Comparison of ENCODE assay signal across 8 mouse cellular contexts in the genomic region with DNA sequence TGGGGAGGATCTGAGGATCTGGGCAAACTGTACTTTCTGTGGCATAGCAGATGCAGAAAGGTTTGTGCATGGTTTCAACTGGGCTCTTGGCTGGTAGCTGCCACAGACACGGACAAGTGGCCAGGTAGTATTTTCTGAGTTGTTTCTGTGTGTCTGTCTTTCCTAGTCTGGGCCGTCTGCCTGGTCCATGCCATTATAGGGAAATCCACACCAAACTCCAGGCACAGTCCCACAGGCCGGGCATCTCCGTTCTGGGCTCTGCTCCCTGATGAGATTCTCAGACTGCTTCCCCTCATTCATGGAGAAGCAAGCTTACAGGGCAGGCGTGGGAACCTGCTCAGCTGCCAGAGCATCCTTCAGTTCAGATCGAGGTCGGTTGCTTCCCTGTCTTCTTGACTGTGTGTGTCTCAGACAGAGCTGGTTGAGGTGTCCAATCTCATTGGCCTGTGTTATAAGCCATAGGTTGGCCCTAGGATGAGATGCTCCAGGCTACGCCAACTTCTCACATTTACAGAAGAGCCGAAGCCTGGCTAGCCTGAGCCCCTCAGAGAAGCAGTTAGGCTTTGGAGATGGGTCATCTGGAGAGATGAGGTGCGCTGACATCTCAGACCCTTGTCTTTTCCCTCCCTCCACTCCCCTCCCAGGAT. TPM values are rescaled to one million over a fixed set of nuclear protein-coding genes. Genes with fewer than 3 reads are reported as not detected.
A peak's percentile ranks its signal among the peaks of the same experiment; 100 is the strongest.
DNase-seq lines count a peak whose midpoint lies in the region; TF ChIP-seq lines count a peak whose summit lies in the region.

A gene (plus strand): TSS at position 51 of the 647 bp plus-strand sequence.

- no peak within 1 kb of the TSS for H3K27ac ChIP-seq in bone marrow macrophage, adult 2 months (ENCODE audit: insufficient read depth, low read depth, low read length)
- H3K27ac ChIP-seq in heart, adult 2 months, result peak within 1 kb of the TSS; percentile 90

- DNase-seq in layer of hippocampus, adult 8-10 months (ENCODE audit: low spot score in 2 of 2), result no peak
- no peak for DNase-seq in layer of hippocampus, adult 11-12 months (ENCODE audit: low spot score)
- peak in 1 of 2 experiments; percentile 46 for DNase-seq in heart, adult 2 months
- no peak for DNase-seq in layer of hippocampus, postnatal 36 days
- DNase-seq in naive thymus-derived CD4-positive, alpha-beta T cell, adult 2 months (ENCODE audit: low read depth), result peak; percentile 32
- DNase-seq in ovary, adult 18-20 months (ENCODE audit: low spot score), result no peak
- DNase-seq in frontal cortex, postnatal 10 days (ENCODE audit: low spot score in 2 of 2), result no peak

- no peak for TF ChIP-seq EP300 in heart, adult 2 months (IDR thresholded peaks at IDR 0.05; ENCODE audit: insufficient read depth, low read depth, low read length)

- no peaks in the 10 kb centered on the region for H3K79me2 ChIP-seq in heart, adult 2 months (replicated peaks; ENCODE audit: control insufficient read depth, insufficient read depth, low read length)

- no peak for TF ChIP-seq POLR2A in bone marrow macrophage, adult 2 months (IDR thresholded peaks at IDR 0.05; ENCODE audit: borderline replicate concordance, low read depth, low read length)
- no peak for TF ChIP-seq POLR2A in heart, adult 2 months (IDR thresholded peaks at IDR 0.05; ENCODE audit: insufficient read depth, low read depth, low read length)

- peak within 1 kb of the TSS; percentile 92 for H3K9ac ChIP-seq in heart, adult 2 months (ENCODE audit: low read depth, low read length)

- H3K4me1 ChIP-seq in bone marrow macrophage, adult 2 months (ENCODE audit: control insufficient read depth, insufficient read depth, low read length), result 0 out of 2 replicates have a peak, but pooled peaks cover 2% of the 10 kb centered on the region
- peaks cover 16% of the 10 kb centered on the region for H3K4me1 ChIP-seq in heart, adult 2 months (ENCODE audit: control insufficient read depth, insufficient read depth, low read length)

- 54% methylated on average over 10 of the region's 10 CpGs for WGBS in heart, adult 2 months

- H3K27me3 ChIP-seq in heart, adult 2 months (ENCODE audit: control insufficient read depth, insufficient read depth, low read length), result no peaks in the 10 kb centered on the region

- H3K36me3 ChIP-seq in heart, adult 2 months (ENCODE audit: control insufficient read depth, insufficient read depth, low read length), result no peaks in the 10 kb centered on the region

- H3K4me3 ChIP-seq in bone marrow macrophage, adult 2 months (ENCODE audit: insufficient read depth, low read length), result peak within 1 kb of the TSS; percentile 57
- peak within 1 kb of the TSS; percentile 75 for H3K4me3 ChIP-seq in heart, adult 2 months

- intact Hi-C loops in heart, adult 2 months (cut with DNase I), result loop anchor here (1.0 kb wide), 1 partner anchor 13 kb away; no protein-coding TSS in a partner anchor

- no peak for TF ChIP-seq CTCF in bone marrow macrophage, adult 2 months (IDR thresholded peaks at IDR 0.05; ENCODE audit: low read depth, low read length)
- TF ChIP-seq CTCF in heart, adult 2 months (IDR thresholded peaks at IDR 0.05), result no peak

RNA-seq across cellular contexts. Expression of the gene that starts here (rescaled TPM):
- 10 to 100 TPM; 24.3 to 30.8 (median 26.7) TPM for total RNA-seq in layer of hippocampus, adult 8-10 months (2022)
- polyA plus RNA-seq in bone marrow macrophage, adult 2 months (2012; ENCODE audit: insufficient read depth, insufficient read length, missing spikeins), result 2.9 and 4.3 TPM in 2 replicates
- 10 to 100 TPM; 59.9 to 63.6 TPM for total RNA-seq in heart, adult 2 months (2021)
- 37.4 and 62.3 TPM in 2 replicates for polyA plus RNA-seq in heart, adult 2 months (2012; rRNA removed)
- total RNA-seq in layer of hippocampus, postnatal 36 days (2021), result 10 to 100 TPM; 20.6 to 29.8 TPM
